Mouse (Mus musculus): ENCODE results near the gene Rims3. TPM values are rescaled to one million over a fixed set of nuclear protein-coding genes. Genes with fewer than 3 reads are reported as not detected.

The Rims3 gene
- polyA plus RNA-seq, 1 experiment from 2014 or later = 4.2 TPM

- H3K27me3 ChIP-seq (ENCODE audit: control insufficient read depth, insufficient read depth, low read length) = no peaks in the 10 kb centered on the region
- H3K9me3 ChIP-seq (ENCODE audit: control insufficient read depth, low read length) = no peaks in the 10 kb centered on the region; the same call in 1 of the 2 replicates
- no peak overlapping the region for H3K4me2 ChIP-seq (ENCODE audit: low read depth, low read length, severe bottlenecking)
- no peak overlapping the region for H3K27ac ChIP-seq (ENCODE audit: low read depth, low read length)
- H3K4me3 ChIP-seq (ENCODE audit: low read depth, low read length) = no peak overlapping the region
- DNase-seq (ENCODE audit: low spot score) (no peak), ATAC-seq (replicated peaks; ENCODE audit: low FRiP score) (no peak)
- no peaks in the 10 kb centered on the region for H3K4me1 ChIP-seq (replicated peaks; ENCODE audit: control insufficient read depth, insufficient read depth, low read length)
- H3K9ac ChIP-seq (ENCODE audit: low read length) = no peak overlapping the region
- WGBS = 93% methylated on average over 18 of the region's 18 CpGs
- H3K36me3 ChIP-seq (ENCODE audit: control insufficient read depth, insufficient read depth, low read length) = no peaks in the 10 kb centered on the region
Measured at GRCm38 (mm10) chr4:120930736-120931135, 76.1 kb downstream of the Rims3 start.

- no peaks in the 10 kb centered on the region for H3K27me3 ChIP-seq (ENCODE audit: control insufficient read depth, insufficient read depth, low read length)
- 85% methylated on average over 3 of the region's 3 CpGs for WGBS
- no peak overlapping the region for H3K4me2 ChIP-seq (ENCODE audit: low read depth, low read length, severe bottlenecking)
- no peak overlapping the region for H3K9ac ChIP-seq (ENCODE audit: low read length)
- ATAC-seq (replicated peaks; ENCODE audit: low FRiP score) (no peak), DNase-seq (ENCODE audit: low spot score) (no peak)
- no peaks in the 10 kb centered on the region for H3K36me3 ChIP-seq (ENCODE audit: control insufficient read depth, insufficient read depth, low read length)
- H3K27ac ChIP-seq (ENCODE audit: low read depth, low read length) = no peak overlapping the region
- H3K4me1 ChIP-seq (replicated peaks; ENCODE audit: control insufficient read depth, insufficient read depth, low read length) = no peaks in the 10 kb centered on the region
- H3K4me3 ChIP-seq (ENCODE audit: low read depth, low read length) = no peak overlapping the region
- no peaks in the 10 kb centered on the region; the same call in 1 of the 2 replicates for H3K9me3 ChIP-seq (ENCODE audit: control insufficient read depth, low read length)
Measured at GRCm38 (mm10) chr4:120935006-120935405, 80.4 kb downstream of the Rims3 start.

Small RNAs within 50 kb of the gene (microRNA-seq; reads per million reads assigned to microRNA genes)
- not detected for gene Gm23936 (ENCODE audit: insufficient number of aligned reads)

Other genes with a start within 250 kb of the Rims3 start
- gene Cited4, start 188.2 kb upstream of the Rims3 start, polyA plus RNA-seq (2014; fragmentation: Nextera tagmentation; extraction: Ambion mirVana) = 10.8 and 12.4 TPM in 2 replicates
- 2.6 and 3.0 TPM in 2 replicates for gene Kcnq4, start 106.2 kb upstream of the Rims3 start, polyA plus RNA-seq (2014; fragmentation: Nextera tagmentation; extraction: Ambion mirVana)
- 124 and 134 TPM in 2 replicates for gene Nfyc, start 23.2 kb upstream of the Rims3 start, polyA plus RNA-seq (2014; fragmentation: Nextera tagmentation; extraction: Ambion mirVana)
- 32.1 and 34.1 TPM in 2 replicates for gene Exo5, start 70.2 kb downstream of the Rims3 start, polyA plus RNA-seq (2014; fragmentation: Nextera tagmentation; extraction: Ambion mirVana)
- 8.8 and 9.8 TPM in 2 replicates for gene Zfp69, start 96.9 kb downstream of the Rims3 start, polyA plus RNA-seq (2014; fragmentation: Nextera tagmentation; extraction: Ambion mirVana)
- gene Smap2, start 162.4 kb downstream of the Rims3 start, polyA plus RNA-seq (2014; fragmentation: Nextera tagmentation; extraction: Ambion mirVana) = 17.1 and 18.9 TPM in 2 replicates
- gene Col9a2, start 184.6 kb downstream of the Rims3 start, polyA plus RNA-seq (2014; fragmentation: Nextera tagmentation; extraction: Ambion mirVana) = 3.4 and 3.5 TPM in 2 replicates
- gene Zmpste24, start 243.4 kb downstream of the Rims3 start, polyA plus RNA-seq (2014; fragmentation: Nextera tagmentation; extraction: Ambion mirVana) = 25.5 TPM in 2 replicates

All from forebrain, embryonic 11.5 days (tissue).